Mouse (Mus musculus): Measurements from ENCODE around the gene Zfp740.
A peak's percentile ranks its signal among the peaks of the same experiment; 100 is the strongest.

Gene Zfp740

DNA sequence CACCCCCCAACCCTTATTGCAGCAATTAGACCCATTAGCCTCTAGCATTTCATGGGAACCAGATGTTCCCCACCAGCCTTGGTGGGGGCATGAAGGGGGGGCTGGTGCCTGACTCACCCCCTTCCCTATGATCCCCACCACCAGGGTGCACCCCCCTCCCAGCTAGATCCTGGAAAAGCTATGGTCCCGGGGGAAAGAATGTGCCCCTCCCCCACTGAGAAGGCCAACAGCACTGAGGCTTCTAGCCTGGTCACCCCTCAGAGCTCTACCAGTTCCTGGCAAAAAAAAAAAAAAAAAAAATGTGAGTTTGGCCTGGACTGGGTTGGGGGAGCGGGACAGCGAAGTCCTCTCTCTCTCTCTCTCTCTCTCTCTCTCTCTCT lies 45.8 kb downstream of the Zfp740 start:
- DNase-seq (ENCODE audit: low spot score), result peak; percentile 70

DNA sequence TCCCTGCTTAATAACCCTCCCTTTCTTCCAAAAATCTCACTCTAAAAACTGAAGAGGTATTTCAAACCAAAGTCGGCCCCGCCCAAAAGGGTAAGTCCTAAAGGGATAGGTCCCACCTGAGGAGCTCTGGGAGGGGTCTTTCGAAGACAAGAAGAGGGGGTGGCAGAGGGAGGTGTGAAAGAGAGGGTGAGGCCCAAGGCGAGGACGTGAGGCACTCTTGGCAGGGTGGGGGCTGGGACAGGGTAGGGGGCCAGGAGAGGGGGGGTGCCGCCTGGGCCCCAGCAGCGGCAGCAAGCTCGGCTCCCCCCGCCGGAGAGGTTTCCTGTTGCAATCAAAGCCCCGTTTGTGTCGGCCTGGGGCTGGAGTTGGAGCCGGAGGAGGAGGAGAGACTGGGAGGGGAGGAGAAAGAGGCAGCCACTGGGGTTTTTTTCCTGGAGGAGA lies 46.2 kb downstream of the Zfp740 start:
- peak; percentile 49 for DNase-seq (ENCODE audit: low spot score)

DNA sequence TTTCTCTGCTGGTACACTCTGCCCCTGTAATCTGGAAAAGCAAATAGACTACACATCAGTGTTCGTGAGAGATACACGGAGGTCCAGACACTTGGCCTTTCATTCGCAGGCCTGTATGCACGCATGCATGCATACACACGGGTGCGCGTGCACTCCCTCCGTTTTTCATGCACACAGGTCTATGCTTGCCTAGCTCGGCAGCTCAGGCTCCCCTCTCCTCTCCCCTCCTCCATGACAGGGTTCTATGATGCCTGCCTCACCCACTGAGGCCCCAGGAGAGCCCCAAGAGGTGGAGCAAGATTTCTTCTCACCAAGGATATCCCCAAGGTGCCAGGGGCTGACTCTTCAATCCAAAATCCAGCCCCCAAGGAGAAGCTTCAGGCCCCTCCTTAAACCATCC lies 46.9 kb downstream of the Zfp740 start:
- DNase-seq (ENCODE audit: low spot score), result no peak

DNA sequence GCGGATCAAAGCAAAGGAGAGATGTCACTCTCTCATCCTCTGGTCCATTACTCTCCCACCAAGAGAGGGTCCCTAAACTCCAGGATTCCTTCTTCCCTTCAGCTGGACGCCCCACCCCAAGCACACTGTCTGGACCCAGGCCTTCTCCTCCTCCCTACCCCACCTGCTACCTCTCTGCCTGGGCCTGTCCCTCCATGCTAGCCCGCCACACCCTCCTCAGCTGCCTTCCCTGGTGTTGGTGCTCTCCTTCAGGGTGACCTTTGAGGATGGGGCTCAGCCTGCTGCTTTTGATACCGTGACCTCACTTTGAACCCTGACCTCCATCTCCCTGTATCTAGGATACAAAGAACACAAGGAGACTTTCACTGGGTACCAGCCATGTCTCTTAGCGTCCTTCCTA lies 47.5 kb downstream of the Zfp740 start:
- no peak for DNase-seq (ENCODE audit: low spot score)

DNA sequence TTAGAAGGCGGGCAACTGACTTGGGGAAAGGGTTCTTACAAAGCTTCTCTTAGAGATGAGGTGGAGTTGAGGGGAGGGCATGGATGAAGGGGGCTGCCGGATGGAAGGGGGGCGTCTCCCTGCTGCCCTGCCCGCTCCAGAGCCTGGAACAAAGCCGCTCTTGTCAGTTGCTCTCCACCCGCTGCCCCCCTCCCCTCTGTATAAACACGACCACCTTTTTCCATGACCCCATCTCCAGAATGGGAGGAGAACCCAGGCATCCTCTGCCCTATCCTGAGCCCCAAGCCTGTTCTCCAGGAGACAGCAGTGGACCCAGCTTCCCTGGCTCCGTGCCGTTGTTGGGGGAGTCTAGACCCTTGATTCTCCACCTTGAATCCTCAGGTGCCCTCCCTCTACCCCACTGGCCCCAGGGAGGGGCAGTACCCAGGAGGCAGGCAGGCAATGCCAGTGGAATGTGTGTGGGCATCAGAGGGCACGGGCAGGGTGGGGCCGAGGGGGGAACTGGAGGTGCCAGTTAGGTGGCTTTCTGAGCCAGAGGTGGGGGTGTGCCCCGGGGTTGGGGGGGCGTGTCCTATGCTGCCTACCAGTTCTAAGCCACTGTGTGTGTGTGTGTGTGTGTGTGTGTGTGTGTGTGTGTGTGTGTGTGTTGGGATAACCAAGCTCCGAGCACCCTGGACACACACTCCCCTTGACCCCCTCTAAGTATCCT lies 52.7 kb downstream of the Zfp740 start:
- no peak for DNase-seq (ENCODE audit: low spot score)

DNA sequence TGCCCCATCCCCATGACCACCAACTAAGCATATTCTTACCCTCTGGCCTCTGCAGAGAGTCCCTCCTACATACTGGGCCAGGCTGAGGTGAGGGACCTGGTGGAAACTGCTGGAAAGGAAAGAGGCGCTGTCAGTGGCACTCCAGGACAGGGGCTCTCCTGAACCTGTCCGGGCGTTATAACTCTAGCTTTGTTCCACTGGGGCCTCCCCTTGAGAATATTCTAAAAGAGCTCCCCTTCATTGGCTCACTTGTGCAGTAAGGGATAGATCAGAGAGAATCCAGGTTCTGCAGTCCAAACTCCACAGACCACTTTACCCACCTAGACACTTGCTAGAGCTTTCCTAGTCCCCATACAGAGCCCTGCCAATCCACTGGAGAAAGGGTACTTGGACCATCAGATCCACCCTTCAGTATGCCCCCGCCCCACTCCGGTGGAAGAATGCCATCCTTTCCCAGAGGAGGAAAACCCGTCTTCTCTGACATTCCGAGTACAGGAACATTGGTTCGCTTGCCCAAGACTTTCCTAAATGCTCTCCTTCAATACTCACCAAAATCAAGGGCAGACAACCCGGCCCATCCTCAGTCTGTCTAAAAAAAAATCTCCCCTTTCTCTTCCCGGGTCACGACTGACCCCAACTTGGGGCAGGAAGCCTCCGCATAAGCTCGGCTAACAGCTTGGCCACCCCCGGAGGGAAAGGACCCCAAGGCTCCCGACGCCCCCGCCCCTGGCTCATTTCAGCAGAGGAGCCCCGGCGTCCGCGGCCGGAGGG lies 53.6 kb downstream of the Zfp740 start:
- peak; percentile 50 for DNase-seq (ENCODE audit: low spot score)

DNA sequence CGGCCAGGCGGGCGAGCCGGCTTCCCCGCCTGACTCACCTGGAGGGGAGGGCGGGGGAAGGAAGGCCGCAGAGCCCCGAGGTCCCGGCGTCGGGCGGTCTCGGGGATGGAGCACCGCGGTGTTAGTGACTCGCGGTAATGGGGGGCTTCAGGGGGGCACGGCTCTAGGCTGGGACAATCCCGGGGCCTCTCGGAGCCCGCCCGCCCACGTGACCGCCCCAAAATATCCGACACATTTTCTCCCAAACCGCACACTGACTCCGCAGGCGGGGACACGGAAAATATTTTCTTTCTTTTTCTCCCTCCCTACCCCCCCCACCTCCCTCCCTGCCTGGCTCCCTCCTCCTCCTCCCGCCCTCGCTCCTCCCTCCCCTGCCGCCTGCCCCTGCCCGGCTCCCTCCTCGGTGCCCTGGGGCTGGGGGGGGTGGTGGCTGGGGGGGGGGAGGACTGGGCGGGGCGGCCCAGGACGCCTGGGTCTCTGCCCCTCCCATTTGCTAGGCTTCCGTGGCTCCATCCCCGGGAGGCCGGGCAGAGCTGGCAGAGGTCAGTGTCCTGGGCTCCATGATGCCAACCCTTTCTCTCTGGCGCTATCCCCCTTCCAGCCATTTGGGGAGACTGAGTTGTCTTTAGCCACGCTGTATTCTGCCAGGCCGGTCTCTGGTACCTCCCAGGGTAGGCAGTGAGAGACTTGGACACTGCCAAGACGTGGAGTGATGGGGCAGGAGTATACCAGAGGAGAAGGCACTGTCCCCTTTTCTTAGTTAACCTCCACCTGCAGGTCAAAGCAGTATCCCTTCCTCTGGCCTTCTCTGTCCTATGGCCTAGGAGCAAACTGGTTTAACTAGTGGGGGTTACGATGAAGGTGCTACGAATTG lies 54.4 kb downstream of the Zfp740 start, which contains the start of gene Rarg:
Gene Rarg (minus strand): TSS at position 316 of the 874 bp plus-strand sequence.
- DNase-seq (ENCODE audit: low spot score), result peak; percentile 91

DNA sequence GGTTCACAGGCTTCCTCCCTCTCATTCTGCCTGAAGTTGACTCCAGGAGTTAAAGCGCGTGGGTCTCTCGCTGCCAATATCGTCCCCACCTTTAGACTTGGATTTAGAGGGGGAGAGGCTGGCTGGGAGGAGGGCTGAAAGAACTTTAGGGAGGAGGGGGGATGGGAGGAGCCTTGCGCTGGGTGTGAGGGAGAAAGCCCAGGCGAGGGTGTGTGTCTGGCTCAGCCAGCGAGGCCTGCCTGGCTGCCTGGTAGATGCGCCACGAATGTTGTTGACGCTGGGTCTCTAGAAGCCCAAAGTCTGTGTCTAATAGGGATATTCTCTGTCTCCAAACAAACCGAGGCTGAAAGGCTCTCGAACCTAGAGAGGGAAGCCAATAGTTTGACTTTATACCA lies 55.0 kb downstream of the Zfp740 start:
- DNase-seq (ENCODE audit: low spot score), result peak; percentile 84

DNA sequence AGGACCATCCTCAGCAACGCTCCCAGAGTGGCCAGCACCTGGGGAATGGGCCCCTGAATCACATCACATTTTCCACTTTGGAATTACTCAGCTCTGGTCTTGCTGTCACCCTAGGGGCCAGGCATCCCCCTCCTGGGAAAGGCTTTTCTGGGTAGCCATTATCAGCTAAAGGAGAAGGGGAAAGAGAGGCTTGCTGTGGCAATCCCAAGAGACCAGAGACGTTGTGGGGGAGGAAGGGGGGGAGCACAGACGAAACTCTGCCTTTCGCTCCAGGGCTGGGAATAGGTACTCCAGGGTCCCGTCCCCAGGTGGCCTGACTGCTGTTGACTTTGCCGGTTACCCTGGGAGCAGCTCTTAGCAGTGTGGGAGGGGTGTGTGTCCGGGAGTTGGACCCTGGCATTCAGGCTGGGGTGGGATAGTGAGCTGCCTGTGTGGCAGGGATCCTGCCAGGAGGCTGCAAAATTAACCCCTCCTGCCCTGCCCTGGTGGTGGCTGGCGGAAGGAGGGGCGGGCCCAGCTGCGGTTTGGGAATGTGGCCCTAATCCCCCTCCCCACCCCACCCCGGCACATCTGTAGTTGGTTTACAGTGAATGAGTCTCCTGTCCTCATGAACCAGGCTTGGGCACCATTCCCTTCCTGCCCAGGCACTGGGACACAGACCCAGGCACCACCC lies 55.7 kb downstream of the Zfp740 start:
- peak; percentile 64 for DNase-seq (ENCODE audit: low spot score)

DNA sequence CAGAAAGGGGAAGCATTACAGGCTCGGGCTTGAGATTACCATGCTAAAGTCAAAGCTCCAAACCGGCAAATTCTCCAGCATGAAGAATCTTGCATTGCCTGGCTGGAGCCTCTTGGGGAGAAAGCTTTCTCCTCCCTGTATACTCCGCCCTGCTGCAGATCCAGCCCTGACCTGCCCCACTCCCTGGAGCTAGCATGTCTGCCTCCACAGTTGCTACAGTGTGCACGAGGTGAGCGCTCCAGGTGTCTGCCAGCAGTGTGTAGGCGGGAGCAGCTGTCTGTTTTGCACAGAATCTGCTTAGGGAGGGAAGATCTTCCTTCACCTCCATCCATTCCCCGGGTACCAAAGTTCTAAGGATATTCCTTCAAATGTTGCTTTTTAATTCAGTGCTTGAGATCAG lies 59.5 kb downstream of the Zfp740 start:
- DNase-seq (ENCODE audit: low spot score), result no peak

DNA sequence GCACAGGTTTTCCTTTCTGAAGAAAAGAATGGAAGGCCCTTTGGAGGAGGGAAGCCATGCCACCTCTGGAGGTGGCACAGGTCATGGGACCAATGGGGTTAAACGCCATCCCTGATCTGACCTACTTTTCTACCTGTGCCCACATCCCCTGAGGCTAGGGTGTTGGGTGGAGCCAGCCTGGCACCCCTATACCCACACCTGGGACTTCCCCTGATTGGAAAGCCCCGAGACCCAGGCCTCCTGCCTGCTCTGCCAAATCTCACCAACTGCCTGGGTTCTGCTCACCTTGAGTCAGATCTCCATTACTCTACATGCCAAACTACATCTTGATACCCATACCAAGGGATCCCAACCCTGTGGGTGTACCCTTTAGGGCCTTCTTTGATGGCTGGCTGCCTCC lies 60.0 kb downstream of the Zfp740 start:
- no peak for DNase-seq (ENCODE audit: low spot score)

Measured in MN1 (cell line).